In the genomic region with DNA sequence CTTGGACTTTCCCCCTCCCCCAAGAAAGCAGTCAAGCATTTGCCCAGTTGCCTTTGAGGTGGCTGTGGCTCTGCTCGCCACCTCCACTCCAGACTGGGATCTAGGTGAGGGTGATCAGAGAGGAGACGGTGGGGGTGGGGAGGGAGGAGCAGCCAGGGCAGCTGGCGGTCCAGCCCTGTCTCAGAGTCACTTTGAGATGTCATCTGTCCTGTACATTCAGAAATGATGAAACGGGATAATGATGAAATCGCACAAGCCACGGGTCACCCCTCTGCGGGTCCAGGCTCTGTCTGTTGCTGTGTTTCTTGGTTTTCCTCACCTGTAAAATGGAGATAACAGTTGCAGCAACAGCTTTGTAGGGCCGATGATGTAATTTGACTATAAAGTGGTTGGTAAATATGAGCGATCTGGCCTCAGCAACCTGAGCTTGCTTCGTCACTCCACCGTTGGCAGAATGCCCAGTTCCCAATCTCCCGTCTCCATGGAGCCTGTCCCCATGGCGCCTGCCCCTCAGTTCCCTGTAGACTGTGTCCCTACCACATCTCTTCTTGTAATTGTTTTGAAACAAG, we compare ENCODE assay signal across 9 mouse cellular contexts. TPM values are rescaled to one million over a fixed set of nuclear protein-coding genes. Genes with fewer than 3 reads are reported as not detected.
DNase-seq lines count a peak whose midpoint lies in the region; ATAC-seq and TF ChIP-seq lines count a peak whose summit lies in the region.
"Had no signal": no experiment of that assay in that cellular context is flagged by ENCODE, and none has a peak within 500 bp of the region (broad histone marks: within the 10 kb centered on the region; RNA-seq: fewer than 3 reads in every experiment).

No protein-coding gene starts in this region.

- no peak for TF ChIP-seq EP300 in heart, adult 2 months (IDR thresholded peaks at IDR 0.05; ENCODE audit: insufficient read depth, low read depth, low read length)
- no peak for TF ChIP-seq EP300 in stomach, postnatal 0 days (optimal IDR thresholded peaks at IDR 0.05)

- peak overlapping the region; percentile 47 for H3K4me2 ChIP-seq in limb, embryonic 15.5 days
- peak overlapping the region; percentile 51 for H3K4me2 ChIP-seq in midbrain, embryonic 16.5 days (ENCODE audit: low read length)
- H3K4me2 ChIP-seq in stomach, postnatal 0 days (replicated peaks; ENCODE audit: low read depth), result peak overlapping the region; percentile 52

- H3K27me3 ChIP-seq in embryonic facial prominence, embryonic 10.5 days (replicated peaks; ENCODE audit: low read depth, poor library complexity, severe bottlenecking), result 0 out of 2 replicates have a peak, but pooled peaks cover 8% of the 10 kb centered on the region
- H3K27me3 ChIP-seq in heart, adult 2 months (ENCODE audit: control insufficient read depth, insufficient read depth, low read length), result no peaks in the 10 kb centered on the region
- H3K27me3 ChIP-seq in kidney, adult 2 months (replicated peaks; ENCODE audit: control insufficient read depth, insufficient read depth, low read length), result no peaks in the 10 kb centered on the region
- no peaks in the 10 kb centered on the region for H3K27me3 ChIP-seq in limb, embryonic 15.5 days
- no peaks in the 10 kb centered on the region for H3K27me3 ChIP-seq in midbrain, embryonic 16.5 days (ENCODE audit: control insufficient read depth, insufficient read depth, low read depth, low read length)
- H3K27me3 ChIP-seq in stomach, postnatal 0 days (ENCODE audit: control insufficient read depth, insufficient read depth, low read length), result no peaks in the 10 kb centered on the region
- H3K27me3 ChIP-seq: megakaryocyte, embryonic 14.5 days had no signal

- H3K36me3 ChIP-seq in embryonic facial prominence, embryonic 10.5 days (replicated peaks), result no peaks in the 10 kb centered on the region
- H3K36me3 ChIP-seq in heart, adult 2 months (ENCODE audit: control insufficient read depth, insufficient read depth, low read length), result no peaks in the 10 kb centered on the region
- no peaks in the 10 kb centered on the region for H3K36me3 ChIP-seq in kidney, adult 2 months (ENCODE audit: control insufficient read depth, insufficient read depth, low read length)
- H3K36me3 ChIP-seq in limb, embryonic 15.5 days, result no peaks in the 10 kb centered on the region
- H3K36me3 ChIP-seq in midbrain, embryonic 16.5 days (ENCODE audit: control insufficient read depth, insufficient read depth, low read length), result no peaks in the 10 kb centered on the region
- H3K36me3 ChIP-seq in stomach, postnatal 0 days (ENCODE audit: control insufficient read depth, insufficient read depth, low read length), result no peaks in the 10 kb centered on the region

- H3K9ac ChIP-seq in heart, adult 2 months (ENCODE audit: low read depth, low read length), result no peak overlapping the region; the same call in 1 of the 2 replicates
- H3K9ac ChIP-seq in limb, embryonic 15.5 days, result no peak overlapping the region
- peak overlapping the region; percentile 37 for H3K9ac ChIP-seq in midbrain, embryonic 16.5 days (ENCODE audit: low read depth, low read length)
- H3K9ac ChIP-seq in stomach, postnatal 0 days (ENCODE audit: low read length), result peak overlapping the region; percentile 59

- TF ChIP-seq POLR2A in heart, adult 2 months (IDR thresholded peaks at IDR 0.05; ENCODE audit: insufficient read depth, low read depth, low read length), result no peak
- TF ChIP-seq POLR2A in kidney, adult 2 months (IDR thresholded peaks at IDR 0.05; ENCODE audit: low read depth, low read length), result no peak

- intact Hi-C loops in heart, adult 2 months (cut with DNase I), result no loop called here

- peak overlapping the region; percentile 78 for H3K27ac ChIP-seq in embryonic facial prominence, embryonic 10.5 days (replicated peaks)
- peak overlapping the region; percentile 57 for H3K27ac ChIP-seq in heart, adult 2 months
- H3K27ac ChIP-seq in kidney, adult 2 months (ENCODE audit: insufficient read depth, low read depth, low read length), result peak overlapping the region; percentile 47
- peak overlapping the region; percentile 71 for H3K27ac ChIP-seq in limb, embryonic 15.5 days
- peak overlapping the region; percentile 65 for H3K27ac ChIP-seq in midbrain, embryonic 16.5 days (ENCODE audit: low read length)
- peak overlapping the region; percentile 76 for H3K27ac ChIP-seq in stomach, postnatal 0 days (replicated peaks)

- H3K4me3 ChIP-seq in embryonic facial prominence, embryonic 10.5 days, result peak overlapping the region; percentile 45
- peak overlapping the region; percentile 30 for H3K4me3 ChIP-seq in heart, adult 2 months
- peak overlapping the region; percentile 12; the same call in 1 of the 2 replicates for H3K4me3 ChIP-seq in kidney, adult 2 months (ENCODE audit: insufficient read depth, low read depth, low read length)
- H3K4me3 ChIP-seq in limb, embryonic 15.5 days, result peak overlapping the region; percentile 27
- H3K4me3 ChIP-seq in midbrain, embryonic 16.5 days (ENCODE audit: low read depth, low read length), result peak overlapping the region; percentile 20
- peak overlapping the region; percentile 25 for H3K4me3 ChIP-seq in stomach, postnatal 0 days (ENCODE audit: low read depth, low read length)

- TF ChIP-seq CTCF in heart, adult 2 months (IDR thresholded peaks at IDR 0.05), result no peak
- TF ChIP-seq CTCF in kidney, adult 2 months (conservative IDR thresholded peaks at IDR 0.05; ENCODE audit: insufficient read depth, insufficient read length, low read depth, low read length), result no peak
- TF ChIP-seq CTCF in stomach, postnatal 0 days (IDR thresholded peaks at IDR 0.05; ENCODE audit: low read depth), result no peak

- peak; percentile 65 for DNase-seq in ovary, adult 18-20 months (ENCODE audit: low spot score)
- no peak for DNase-seq in ovary, postnatal 14 days (ENCODE audit: low spot score)
- DNase-seq in embryonic facial prominence, embryonic 10.5 days (ENCODE audit: low spot score), result no peak
- peak; percentile 78 to 84 for DNase-seq in heart, adult 2 months
- DNase-seq in kidney, adult 2 months, result peak; percentile 85
- DNase-seq in stomach, postnatal 0 days (ENCODE audit: low spot score), result peak; percentile 96

- H3K4me1 ChIP-seq in embryonic facial prominence, embryonic 10.5 days, result peaks cover 35% of the 10 kb centered on the region
- H3K4me1 ChIP-seq in heart, adult 2 months (ENCODE audit: control insufficient read depth, insufficient read depth, low read length), result peaks cover 12% of the 10 kb centered on the region
- peaks cover 8% of the 10 kb centered on the region for H3K4me1 ChIP-seq in kidney, adult 2 months (ENCODE audit: control insufficient read depth, insufficient read depth, low read length)
- H3K4me1 ChIP-seq in limb, embryonic 15.5 days, result peaks cover 25% of the 10 kb centered on the region
- peaks cover 11% of the 10 kb centered on the region for H3K4me1 ChIP-seq in midbrain, embryonic 16.5 days (ENCODE audit: control insufficient read depth, insufficient read depth, low read length)
- peaks cover 9% of the 10 kb centered on the region; the same call in 1 of the 2 replicates for H3K4me1 ChIP-seq in stomach, postnatal 0 days (replicated peaks; ENCODE audit: control insufficient read depth, insufficient read depth)

- no peaks in the 10 kb centered on the region for H3K9me3 ChIP-seq in embryonic facial prominence, embryonic 10.5 days
- no peaks in the 10 kb centered on the region for H3K9me3 ChIP-seq in limb, embryonic 15.5 days
- H3K9me3 ChIP-seq in midbrain, embryonic 16.5 days (replicated peaks; ENCODE audit: control insufficient read depth, low read length, poor library complexity, severe bottlenecking), result no peaks in the 10 kb centered on the region
- H3K9me3 ChIP-seq in stomach, postnatal 0 days (ENCODE audit: control insufficient read depth, low read length), result no peaks in the 10 kb centered on the region
- H3K9me3 ChIP-seq: megakaryocyte, embryonic 14.5 days had no signal

- ATAC-seq in limb, embryonic 15.5 days (ENCODE audit: insufficient number of reproducible peaks, low FRiP score, low TSS enrichment, low read depth), result no peak
- ATAC-seq in midbrain, embryonic 16.5 days, result peak; percentile 34
- ATAC-seq in stomach, postnatal 0 days (ENCODE audit: low FRiP score, low TSS enrichment), result peak; percentile 92

- H3K79me2 ChIP-seq in heart, adult 2 months (replicated peaks; ENCODE audit: control insufficient read depth, insufficient read depth, low read length), result no peaks in the 10 kb centered on the region

- 68% methylated on average over 13 of the region's 13 CpGs for WGBS in embryonic facial prominence, embryonic 10.5 days
- 16% methylated on average over 13 of the region's 13 CpGs for WGBS in heart, adult 2 months
- 22% methylated on average over 13 of the region's 13 CpGs for WGBS in kidney, adult 2 months
- 27% methylated on average over 13 of the region's 13 CpGs for WGBS in limb, embryonic 15.5 days
- 38% methylated on average over 13 of the region's 13 CpGs for WGBS in midbrain, embryonic 16.5 days
- WGBS in stomach, postnatal 0 days, result 16% methylated on average over 13 of the region's 13 CpGs

RNA-seq across cellular contexts. Expression of a gene that starts 8.1 kb away (rescaled TPM):
- polyA plus RNA-seq in embryonic facial prominence, embryonic 10.5 days (2016; fragmentation: Nextera tagmentation; extraction: Ambion mirVana), result 35.9 and 42.0 TPM in 2 replicates
- total RNA-seq in heart, adult 2 months (2021), result 100 to 1,000 TPM in 1 of 2 experiments, 10 to 100 TPM in 1; 70.7 to 219 TPM
- polyA plus RNA-seq in heart, adult 2 months (2012; rRNA removed), result 48.0 and 55.5 TPM in 2 replicates
- polyA plus RNA-seq in kidney, adult 2 months (2012; rRNA removed), result 21.1 and 21.6 TPM in 2 replicates
- polyA plus RNA-seq in limb, embryonic 15.5 days (2015; fragmentation: Nextera tagmentation; extraction: Ambion mirVana), result 63.6 and 77.1 TPM in 2 replicates
- 52.7 and 66.3 TPM in 2 replicates for polyA plus RNA-seq in midbrain, embryonic 16.5 days (2015; fragmentation: Nextera tagmentation; extraction: Ambion mirVana)
- 12.4 and 17.3 TPM in 2 replicates for polyA plus RNA-seq in stomach, postnatal 0 days (2015; fragmentation: Nextera tagmentation; extraction: Ambion mirVana)

RNA-seq across cellular contexts. Expression of a gene that starts 59.1 kb away (rescaled TPM):
- 35.8 and 41.8 TPM in 2 replicates for polyA plus RNA-seq in embryonic facial prominence, embryonic 10.5 days (2016; fragmentation: Nextera tagmentation; extraction: Ambion mirVana)
- total RNA-seq in heart, adult 2 months (2021), result 10 to 100 TPM; 20.5 to 24.1 TPM
- 22.5 and 36.6 TPM in 2 replicates for polyA plus RNA-seq in heart, adult 2 months (2012; rRNA removed)
- polyA plus RNA-seq in kidney, adult 2 months (2012; rRNA removed), result 106 and 132 TPM in 2 replicates
- polyA plus RNA-seq in limb, embryonic 15.5 days (2015; fragmentation: Nextera tagmentation; extraction: Ambion mirVana), result 41.3 and 44.4 TPM in 2 replicates
- polyA plus RNA-seq in midbrain, embryonic 16.5 days (2015; fragmentation: Nextera tagmentation; extraction: Ambion mirVana), result 54.0 and 54.5 TPM in 2 replicates
- 29.0 and 31.6 TPM in 2 replicates for polyA plus RNA-seq in stomach, postnatal 0 days (2015; fragmentation: Nextera tagmentation; extraction: Ambion mirVana)

RNA-seq across cellular contexts. Expression of a gene that starts 59.4 kb away (rescaled TPM):
- polyA plus RNA-seq in embryonic facial prominence, embryonic 10.5 days (2016; fragmentation: Nextera tagmentation; extraction: Ambion mirVana), result 104 and 109 TPM in 2 replicates
- total RNA-seq in heart, adult 2 months (2021), result 10 to 100 TPM; 58.6 to 70.1 TPM
- polyA plus RNA-seq in heart, adult 2 months (2012; rRNA removed), result 90.3 and 103 TPM in 2 replicates
- polyA plus RNA-seq in kidney, adult 2 months (2012; rRNA removed), result 84.8 and 100 TPM in 2 replicates
- 97.5 and 110 TPM in 2 replicates for polyA plus RNA-seq in limb, embryonic 15.5 days (2015; fragmentation: Nextera tagmentation; extraction: Ambion mirVana)
- 98.9 and 104 TPM in 2 replicates for polyA plus RNA-seq in midbrain, embryonic 16.5 days (2015; fragmentation: Nextera tagmentation; extraction: Ambion mirVana)
- 76.8 and 86.4 TPM in 2 replicates for polyA plus RNA-seq in stomach, postnatal 0 days (2015; fragmentation: Nextera tagmentation; extraction: Ambion mirVana)

Comparison
In these comparisons a context has a peak if more than half of its experiments do, and no peak if none do; other contexts are left out.
1. DNase-seq: peak in ovary, adult 18-20 months (single experiment), heart, adult 2 months (2 of 2), kidney, adult 2 months (single experiment) and stomach, postnatal 0 days (single experiment); none in ovary, postnatal 14 days (single experiment) and embryonic facial prominence, embryonic 10.5 days (single experiment).
2. H3K9ac ChIP-seq: peak in midbrain, embryonic 16.5 days (single experiment) and stomach, postnatal 0 days (single experiment); none in heart, adult 2 months (single experiment) and limb, embryonic 15.5 days (single experiment).
3. Peak in every context shown above with its lines, with median percentiles within 50 percentile points of each other: H3K27ac ChIP-seq, H3K4me3 ChIP-seq and H3K4me2 ChIP-seq.